Mouse (Mus musculus): ENCODE results near the gene Slc25a30. TPM values are rescaled to one million over a fixed set of nuclear protein-coding genes. Genes with fewer than 3 reads are reported as not detected.

The Slc25a30 gene
- total RNA-seq, 2 experiments from 2014 or later: 9.4 to 11.0 TPM

DNA sequence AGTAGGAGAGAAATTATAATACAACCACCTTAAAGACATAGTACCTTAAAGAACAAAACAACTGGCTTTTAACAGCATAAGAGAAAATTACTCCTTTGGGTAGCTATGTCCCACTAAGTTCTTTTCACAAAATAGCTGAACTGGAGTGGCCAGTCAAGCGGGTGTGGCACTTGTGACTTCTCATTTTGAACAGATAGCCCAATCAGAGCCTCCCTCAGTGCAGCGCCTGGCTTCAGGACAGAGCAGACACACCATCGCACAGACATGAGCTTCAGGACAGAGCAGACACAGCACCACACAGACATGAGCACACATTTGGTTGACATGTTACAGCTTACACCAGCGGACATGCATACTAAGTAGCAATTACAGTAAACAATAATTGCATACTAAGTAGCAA is 35.8 kb downstream of the Slc25a30 start:
- no peak for DNase-seq (ENCODE audit: low spot score in 2 of 2)

DNA sequence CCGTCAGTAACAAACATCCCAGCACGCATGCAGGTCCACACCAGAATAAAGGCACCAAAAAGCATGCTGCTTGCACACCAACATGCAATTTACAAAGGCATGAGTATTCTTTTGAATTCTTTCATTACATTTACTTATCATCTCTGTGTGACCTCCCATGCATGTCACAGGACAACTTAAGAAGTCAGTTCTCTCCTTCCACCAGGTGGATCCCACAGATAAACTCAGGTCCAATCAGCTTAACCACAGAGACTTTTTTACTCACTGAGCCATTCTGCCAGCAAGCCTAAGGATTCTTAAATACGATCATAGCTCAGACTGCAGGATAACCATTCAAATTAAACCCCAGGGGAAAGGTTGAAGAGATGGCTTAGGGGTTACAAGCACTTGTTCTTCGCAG is 37.7 kb downstream of the Slc25a30 start:
- DNase-seq (ENCODE audit: low spot score in 2 of 2): no peak

DNA sequence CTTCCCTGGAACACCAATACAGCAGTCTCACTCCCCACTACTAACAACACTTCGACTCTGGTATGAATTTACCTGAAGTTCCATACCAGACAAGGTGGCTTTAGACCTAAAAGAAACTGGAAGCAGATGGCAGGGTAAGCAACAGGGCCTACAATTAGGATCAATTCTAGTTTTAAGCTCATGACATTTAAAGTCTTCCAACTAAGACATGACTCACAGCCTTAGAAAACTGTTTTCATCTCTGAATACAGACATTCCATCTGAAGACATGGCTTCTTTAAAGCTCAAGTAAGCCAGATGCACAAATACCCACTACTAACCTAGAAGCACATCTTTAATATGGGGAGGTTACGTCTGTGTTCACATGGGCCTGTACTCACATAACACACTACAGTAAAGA is 38.9 kb downstream of the Slc25a30 start:
- DNase-seq (ENCODE audit: low spot score in 2 of 2): no peak

DNA sequence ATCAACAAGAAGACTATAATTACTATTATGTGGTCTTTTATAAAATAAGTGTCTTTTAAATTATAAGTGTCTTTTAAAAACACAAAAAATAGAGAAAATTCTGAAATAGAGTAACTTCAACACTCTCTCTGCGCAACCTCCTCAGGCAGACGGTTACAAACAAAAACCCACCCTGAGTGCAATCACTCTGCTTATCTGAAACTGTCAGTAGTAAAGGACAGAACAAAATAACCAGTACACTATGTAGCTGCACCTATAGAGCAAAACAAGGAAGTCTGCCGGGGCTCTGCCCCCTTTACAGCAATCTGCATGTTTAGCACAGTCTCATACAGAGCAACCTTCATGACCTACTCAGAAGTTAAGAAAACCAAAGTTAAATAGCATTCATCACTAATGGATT is 44.9 kb downstream of the Slc25a30 start:
- DNase-seq (ENCODE audit: low spot score in 2 of 2): no peak

DNA sequence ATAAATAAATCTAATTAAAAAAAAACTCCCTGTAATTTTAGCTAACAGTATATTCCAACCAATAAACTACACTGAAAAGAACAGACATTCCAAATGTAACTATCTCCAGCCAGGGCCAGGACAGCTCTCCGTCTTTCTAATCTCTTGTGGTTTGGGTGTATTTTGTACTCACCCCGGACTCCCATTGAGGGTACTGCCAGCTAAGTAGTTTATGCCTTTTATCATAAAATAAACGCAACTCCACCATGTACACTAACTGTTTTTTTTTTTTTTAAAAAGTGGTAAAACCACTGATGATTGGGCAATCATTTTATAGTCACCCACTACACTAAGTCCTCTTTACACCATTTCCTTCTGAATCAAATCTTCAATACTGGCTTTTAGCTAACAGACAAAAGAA is 51.2 kb downstream of the Slc25a30 start:
- no peak for DNase-seq (ENCODE audit: low spot score in 2 of 2)

DNA sequence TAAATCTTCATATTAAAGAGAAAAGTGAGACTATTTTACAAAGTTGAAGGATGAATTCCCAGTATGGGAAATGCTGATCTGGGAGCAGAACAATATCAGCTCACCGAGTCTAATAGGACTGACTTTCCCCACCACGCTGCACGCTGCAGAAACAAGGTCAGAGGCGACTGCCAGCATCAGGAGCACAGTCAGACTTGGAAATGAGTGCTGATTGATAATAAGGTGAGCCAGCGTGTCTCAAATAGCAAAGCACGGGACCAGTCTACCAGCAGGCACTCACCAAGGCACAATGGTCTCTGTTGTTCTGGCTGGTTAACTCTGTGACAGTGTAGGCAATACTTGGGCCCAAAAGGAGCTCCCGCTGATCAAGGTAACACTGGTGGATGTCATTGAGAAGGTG is 54.2 kb downstream of the Slc25a30 start:
- DNase-seq (ENCODE audit: low spot score in 2 of 2): no peak

DNA sequence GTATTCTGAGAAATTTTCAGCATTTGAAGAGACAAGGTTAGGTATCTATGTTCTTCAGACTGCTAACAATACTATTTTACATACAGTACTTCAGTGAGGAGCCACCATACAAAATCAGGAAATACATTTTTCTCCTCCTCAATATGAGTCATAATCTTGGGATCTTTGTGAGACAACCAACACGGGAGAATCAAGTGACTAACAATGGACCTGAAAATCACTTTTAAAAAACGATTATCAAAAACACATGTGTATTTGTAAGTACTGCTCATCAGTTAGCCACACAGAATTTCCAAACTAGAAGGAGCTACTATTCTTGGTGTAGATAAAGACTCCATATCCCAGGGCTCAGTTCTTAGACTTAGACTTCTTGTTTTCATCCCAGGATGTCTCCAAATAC is 55.5 kb downstream of the Slc25a30 start:
- DNase-seq (ENCODE audit: low spot score in 2 of 2): no peak

DNA sequence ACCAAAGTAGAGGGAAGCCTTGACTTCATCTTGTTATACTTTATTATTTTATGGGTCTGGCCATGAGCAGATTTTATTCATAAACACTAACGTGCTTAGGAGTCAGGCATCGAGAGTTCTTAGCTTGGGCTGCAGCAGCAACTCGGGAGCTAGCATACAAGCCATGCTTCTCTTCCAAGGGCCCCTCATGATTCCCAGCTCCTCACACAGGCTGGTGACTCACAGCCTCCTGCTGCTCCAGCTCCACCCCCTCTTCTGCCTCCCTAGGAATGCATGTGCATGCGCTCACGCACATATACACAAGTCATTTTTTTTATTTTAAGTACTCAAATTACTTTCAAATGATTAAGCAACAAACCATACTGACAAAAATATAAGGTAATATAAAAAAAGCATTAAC is 58.7 kb downstream of the Slc25a30 start:
- DNase-seq (ENCODE audit: low spot score in 2 of 2): no peak

DNA sequence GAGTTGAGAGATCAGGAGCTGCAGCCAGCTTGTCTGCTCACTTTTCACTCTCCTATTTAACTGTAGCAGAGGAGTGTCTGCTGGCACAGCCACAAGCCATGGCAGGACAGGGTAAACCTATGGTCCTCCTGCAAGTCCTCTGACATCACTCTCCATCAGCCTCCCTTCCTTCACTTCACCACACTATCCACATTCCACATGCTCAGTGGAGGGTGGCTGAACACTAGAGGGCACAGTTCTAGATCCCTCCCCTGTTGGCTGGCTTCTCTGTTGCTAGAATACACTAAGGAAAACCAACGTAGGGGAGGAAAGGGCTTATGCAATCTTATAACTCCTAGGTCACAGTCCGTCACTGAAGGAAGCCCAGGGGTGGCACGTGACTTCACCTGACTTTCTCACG is 59.8 kb downstream of the Slc25a30 start:
- DNase-seq (ENCODE audit: low spot score in 2 of 2): no peak

DNA sequence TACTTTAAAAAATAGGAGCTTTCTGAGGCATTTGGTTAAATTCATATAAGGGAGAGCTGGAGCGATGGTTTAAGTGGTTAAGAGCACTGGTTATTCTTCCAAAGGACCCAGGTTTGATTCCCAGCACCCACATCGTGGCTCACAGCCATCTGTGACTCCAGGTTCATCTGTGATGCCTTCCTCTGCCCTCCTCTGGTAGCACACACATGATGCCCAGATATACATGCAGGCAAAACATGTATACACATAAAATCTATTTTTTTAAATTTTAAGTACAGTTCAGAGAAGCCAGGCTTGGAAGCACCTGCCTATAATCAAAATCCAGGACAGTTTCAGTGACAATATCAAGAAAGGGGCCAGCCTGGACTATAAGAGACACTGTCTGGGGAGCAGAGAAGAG is 64.0 kb downstream of the Slc25a30 start:
- DNase-seq (ENCODE audit: low spot score in 2 of 2): no peak

DNA sequence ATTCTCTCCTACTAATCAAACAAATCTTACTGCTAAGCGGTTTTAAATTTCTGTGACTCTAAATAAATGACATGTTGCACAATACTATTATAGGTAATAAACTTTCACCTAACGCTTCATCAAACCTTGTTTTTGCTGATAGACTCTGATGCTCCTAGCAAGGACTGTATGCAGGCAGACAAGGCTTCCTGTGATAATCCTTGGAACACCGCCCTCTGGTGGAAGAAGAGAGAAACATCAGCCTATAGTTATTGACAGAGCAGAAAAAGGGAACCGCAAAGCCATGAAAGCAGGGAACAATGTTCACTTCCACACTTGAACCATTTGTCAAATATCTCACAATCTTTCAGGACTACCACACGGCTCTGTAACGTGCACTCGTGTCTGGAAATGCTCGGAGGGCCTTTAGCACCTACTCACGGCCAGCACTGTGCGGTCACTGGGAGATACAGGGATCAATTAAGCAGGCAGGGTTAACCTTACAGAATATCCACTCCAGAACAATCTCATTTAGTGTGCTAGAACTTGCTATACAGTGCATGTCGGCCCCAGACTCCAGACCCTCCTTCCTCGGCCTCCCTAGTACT is 64.8 kb downstream of the Slc25a30 start:
- no peak for DNase-seq (ENCODE audit: low spot score in 2 of 2)

DNA sequence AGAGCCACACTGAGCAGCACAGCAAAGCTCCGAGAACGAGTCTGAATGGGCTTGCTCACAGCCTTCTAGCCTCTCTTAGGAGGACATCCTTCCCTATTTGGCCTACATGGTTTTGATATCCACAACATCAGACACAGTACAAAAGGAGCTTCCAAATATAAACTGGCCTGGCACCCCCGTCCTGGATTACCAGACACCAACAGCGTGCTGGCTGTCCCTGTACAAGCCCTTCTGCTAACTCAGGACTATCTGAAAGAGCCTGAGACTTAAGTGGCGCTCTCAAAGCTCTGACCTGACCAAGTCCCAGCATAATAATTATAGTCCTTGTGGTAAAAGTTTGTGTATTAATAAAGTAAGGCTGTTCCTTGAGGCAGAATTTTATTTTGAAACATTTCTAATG is 66.7 kb downstream of the Slc25a30 start:
- DNase-seq (ENCODE audit: low spot score in 2 of 2): no peak

DNA sequence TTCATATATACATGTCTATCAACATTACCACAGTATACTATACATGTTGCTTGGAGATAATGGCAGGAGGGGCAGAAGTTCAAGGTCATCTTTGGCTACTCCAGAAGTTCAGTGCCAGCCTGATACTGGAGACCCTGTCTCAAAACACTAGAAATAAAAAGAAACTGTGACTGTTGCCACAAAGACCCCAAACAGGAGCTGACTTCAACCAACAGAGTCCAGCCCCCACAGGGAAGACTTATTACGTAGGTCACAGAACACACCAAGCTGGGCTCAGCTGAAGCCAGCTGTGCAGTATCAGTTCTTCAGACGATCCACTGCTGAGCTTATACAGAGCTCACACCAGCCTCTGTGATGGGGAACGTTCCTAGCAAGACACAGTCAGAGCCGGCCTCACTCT is 70.4 kb downstream of the Slc25a30 start:
- no peak for DNase-seq (ENCODE audit: low spot score in 2 of 2)

DNA sequence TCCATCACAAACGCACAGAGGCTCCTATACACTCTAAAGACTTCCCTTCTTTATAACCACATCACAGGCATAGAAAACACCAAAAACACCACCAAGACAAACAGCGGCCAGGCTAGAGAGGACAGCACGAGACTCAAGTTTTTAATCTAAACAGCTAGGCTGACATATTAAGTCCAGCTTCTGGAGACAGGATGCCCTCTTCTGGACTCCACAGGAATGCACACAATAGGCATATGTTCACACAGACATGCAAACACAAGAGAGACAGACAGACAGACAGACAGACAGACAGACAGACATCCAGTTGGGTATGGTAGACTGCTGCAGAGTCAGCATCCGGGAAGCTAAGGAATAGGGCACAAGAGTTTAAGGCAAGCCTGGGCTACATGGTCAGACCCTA is 73.2 kb downstream of the Slc25a30 start:
- DNase-seq (ENCODE audit: low spot score in 2 of 2): no peak

DNA sequence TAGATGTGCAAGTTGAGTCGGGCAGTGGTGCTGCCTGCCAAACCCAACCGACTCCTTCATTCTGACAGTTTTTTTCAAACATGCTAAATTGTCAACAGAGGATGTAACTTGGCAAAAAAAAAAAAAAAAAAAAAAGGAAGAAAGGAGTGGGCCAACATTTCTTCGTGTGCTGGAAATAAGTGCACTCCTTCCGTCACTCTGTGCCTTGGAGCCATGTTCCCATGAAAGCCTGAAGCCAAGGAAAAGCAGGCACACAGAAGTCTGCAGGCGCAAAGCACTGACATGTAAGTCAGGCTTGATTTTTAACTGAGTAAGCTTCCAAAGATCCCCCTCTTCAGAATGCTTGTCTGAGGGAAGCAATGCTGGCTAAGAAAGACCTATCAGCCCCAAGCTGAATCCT is 74.2 kb downstream of the Slc25a30 start:
- DNase-seq (ENCODE audit: low spot score in 2 of 2): no peak

DNA sequence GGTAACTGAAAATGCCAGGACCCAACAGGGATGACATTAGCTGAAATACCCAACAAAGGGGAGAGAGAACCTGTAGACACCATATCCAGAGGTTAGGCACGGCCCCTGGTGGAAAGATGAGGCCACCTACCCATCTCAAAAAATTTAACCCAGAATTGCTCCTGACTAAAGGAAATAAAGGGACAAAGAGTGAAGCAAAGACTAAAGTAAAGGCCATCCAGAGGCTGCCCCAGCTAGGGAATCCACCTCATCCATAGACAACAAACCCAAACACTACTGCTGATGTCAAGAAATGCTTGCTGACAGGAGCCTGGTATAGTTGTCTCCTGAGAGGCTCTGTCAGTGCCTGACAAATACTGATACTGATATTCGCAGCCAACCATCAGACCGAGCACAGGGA is 75.1 kb downstream of the Slc25a30 start:
- DNase-seq (ENCODE audit: low spot score in 2 of 2): no peak

Other genes with a start within 250 kb of the Slc25a30 start
- gene Spert, start 193.9 kb downstream of the Slc25a30 start, total RNA-seq (2021): not detected
- not detected for gene Erich6b, start 144.8 kb downstream of the Slc25a30 start, total RNA-seq (2021)
- gene Cog3, start 32.5 kb downstream of the Slc25a30 start, total RNA-seq (2021): 10 to 100 TPM; 18.0 to 18.3 TPM
- gene Tpt1, start 58.1 kb upstream of the Slc25a30 start, total RNA-seq (2021): 1,000 to 10,000 TPM; 3,882 to 3,909 TPM
- gene Kctd4, start 168.0 kb upstream of the Slc25a30 start, total RNA-seq (2021): under 1 TPM; 0.12 to 0.18 TPM
- gene Gtf2f2, start 223.8 kb upstream of the Slc25a30 start, total RNA-seq (2021): 10 to 100 TPM; 19.1 to 19.5 TPM